Mouse (Mus musculus) limb, embryonic 15.5 days (tissue): Measurements from ENCODE around the gene Spaca1. TPM values are rescaled to one million over a fixed set of nuclear protein-coding genes. Genes with fewer than 3 reads are reported as not detected.
A peak's percentile ranks its signal among the peaks of the same experiment; 100 is the strongest.
"Not testable (repeated sequence)": the region's sequence is repeated elsewhere in the genome, so short reads cannot be mapped to it uniquely, and the experiment has no call there.

Experiments used
- ATAC-seq: fragments of 200-750 bp; cut with Nextera tagmentation; 2 replicates; pipeline ENCODE4 v1.8.0; 2017; ENCODE audit warnings: low read depth, moderate TSS enrichment; ENCODE audit not compliant: insufficient number of reproducible peaks, low FRiP score, low TSS enrichment
- H3K27ac ChIP-seq: fragments of 300-500 bp; sonication (generic); 2 replicates; pipeline ENCODE4 v1.5.1; 2015; ENCODE audit warnings: moderate library complexity, mild to moderate bottlenecking, inconsistent platforms
- H3K27me3 ChIP-seq: fragments of 300-500 bp; sonication (generic); 2 replicates; pipeline ENCODE4 v1.6.1; 2015; ENCODE audit warnings: inconsistent platforms
- H3K36me3 ChIP-seq: fragments of 300-500 bp; sonication (generic); 2 replicates; pipeline ENCODE4 v1.6.1; 2015; ENCODE audit warnings: inconsistent platforms
- H3K4me1 ChIP-seq: fragments of 300-500 bp; sonication (generic); 2 replicates; pipeline ENCODE4 v1.6.1; 2015; ENCODE audit warnings: inconsistent platforms
- H3K4me2 ChIP-seq: fragments of 300-500 bp; sonication (generic); 2 replicates; pipeline ENCODE4 v1.6.1; 2015; ENCODE audit warnings: mild to moderate bottlenecking, inconsistent platforms
- H3K4me3 ChIP-seq: fragments of 300-500 bp; sonication (generic); 2 replicates; pipeline ENCODE4 v1.5.1; 2015; ENCODE audit warnings: mild to moderate bottlenecking, inconsistent platforms
- H3K9ac ChIP-seq: fragments of 300-500 bp; sonication (generic); 2 replicates; pipeline ENCODE4 v1.6.1; 2015; ENCODE audit warnings: inconsistent platforms
- H3K9me3 ChIP-seq: fragments of 300-500 bp; sonication (generic); 2 replicates; pipeline ENCODE4 v1.6.1; 2016; ENCODE audit warnings: inconsistent platforms
- WGBS: fragments of 180-500 bp; shearing (Covaris S2); methylation state at CpG from one replicate; pipeline ENCODE4 v1.1.7; 2015; 5-methylcytosine and 5-hydroxymethylcytosine counted together
- polyA plus RNA-seq: library from polyadenylated mRNA; unstranded; fragments of >200 nt; fragmentation: Nextera tagmentation; extraction: Ambion mirVana; gene quantifications from 2 replicates; pipeline ENCODE4 v1.2.1, GENCODE M21; 2015

The Spaca1 gene
- 2.6 and 2.8 TPM in 2 replicates for polyA plus RNA-seq

DNA sequence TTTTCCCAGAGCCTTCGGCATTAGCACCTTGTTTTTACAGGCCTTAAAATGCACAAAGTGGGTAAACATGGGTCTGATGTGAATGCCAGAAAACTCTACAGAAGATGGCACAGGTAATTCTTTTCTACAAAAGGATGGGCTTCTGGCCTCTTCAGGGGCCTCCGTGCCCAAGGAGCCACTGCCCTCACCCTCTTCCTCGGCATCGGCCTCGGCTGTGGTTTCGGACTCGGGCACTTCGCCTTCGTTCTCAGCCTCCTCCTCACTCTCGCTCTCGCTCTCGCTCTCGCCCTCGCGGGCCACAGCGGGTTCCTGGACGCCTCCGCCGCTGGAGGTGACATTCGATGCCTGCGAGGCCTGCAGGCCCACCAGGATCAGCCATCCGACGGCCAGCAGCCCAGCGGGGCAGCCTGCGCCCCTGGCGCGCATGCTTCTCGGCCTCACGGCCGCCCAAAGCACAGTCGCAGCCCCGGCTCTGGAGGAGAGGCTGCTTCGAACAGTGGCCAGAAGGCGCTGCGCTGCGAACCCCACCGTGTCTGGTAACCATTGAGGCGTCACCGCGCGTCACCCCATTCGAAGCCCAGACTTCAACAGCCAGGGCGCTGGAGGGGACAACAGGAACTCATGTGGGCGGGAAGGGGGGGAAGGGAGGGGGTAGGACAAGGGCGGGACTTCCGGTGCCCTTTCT is at the start of gene Spaca1:
TSS of gene Spaca1 (minus strand) at position 621 of the 685 bp plus-strand sequence.
- peak within 1 kb of the TSS; percentile 29 for H3K4me3 ChIP-seq
- no peak within 1 kb of the TSS for H3K9ac ChIP-seq
- H3K4me2 ChIP-seq = peak within 1 kb of the TSS; percentile 45
- H3K27me3 ChIP-seq = no peaks in the 10 kb centered on the region
- no peaks in the 10 kb centered on the region for H3K36me3 ChIP-seq
- H3K4me1 ChIP-seq = 0 out of 2 replicates have a peak, but pooled peaks cover 4% of the 10 kb centered on the region
- 51% methylated on average over 44 of the region's 46 CpGs for WGBS
- H3K27ac ChIP-seq = no peak within 1 kb of the TSS
- H3K9me3 ChIP-seq = no peaks in the 10 kb centered on the region
- ATAC-seq = no peak

DNA sequence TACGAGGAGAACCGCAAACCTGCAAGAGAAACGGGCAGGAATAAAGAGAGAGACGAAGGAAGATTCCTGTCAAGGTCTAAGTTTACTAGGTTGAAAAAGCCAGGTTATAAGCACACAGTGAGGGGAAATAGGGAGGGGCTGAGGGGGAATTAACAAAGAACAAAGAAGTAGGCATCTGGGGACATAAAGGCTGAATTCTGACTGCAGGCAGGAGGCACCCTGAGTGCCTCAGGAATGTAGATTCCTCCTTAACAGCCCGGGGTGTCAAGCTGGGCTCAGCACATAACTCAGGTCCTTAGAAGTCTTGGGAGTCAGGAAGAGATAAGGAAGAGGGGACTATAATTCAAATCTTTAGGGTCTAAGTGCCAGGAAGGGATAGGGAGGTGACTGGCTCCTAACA is 37.3 kb upstream of the Spaca1 start:
- not testable (repeated sequence) for H3K36me3 ChIP-seq, H3K27me3 ChIP-seq, H3K9ac ChIP-seq, H3K4me1 ChIP-seq, ATAC-seq, H3K4me2 ChIP-seq, H3K9me3 ChIP-seq, H3K27ac ChIP-seq, H3K4me3 ChIP-seq
- 68% methylated on average over 5 of the region's 5 CpGs for WGBS

DNA sequence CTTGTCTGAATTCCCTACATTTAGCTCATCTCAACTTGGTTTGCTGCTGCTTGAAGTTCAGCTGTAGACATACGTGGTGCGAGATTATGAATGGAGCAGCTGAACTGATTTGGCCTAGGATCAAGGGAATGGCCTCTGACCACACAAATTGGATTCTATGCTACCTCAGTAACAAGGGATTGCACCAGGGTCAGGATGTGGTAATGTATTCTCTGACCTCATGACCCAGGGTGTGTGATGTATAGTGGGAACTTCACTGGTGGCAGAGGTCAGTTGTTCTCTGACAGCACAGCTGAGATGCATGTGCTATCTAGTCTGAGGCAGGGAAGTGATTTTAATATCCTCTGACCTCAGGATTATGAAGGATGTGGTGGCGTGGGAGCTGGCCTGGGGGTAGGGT is 31.1 kb upstream of the Spaca1 start:
- Histone ChIP-seq H3K36me3 (no peaks in the 10 kb centered on the region), H3K4me3 (no peak overlapping the region)
- WGBS = 79% methylated on average over 3 of the region's 3 CpGs

DNA sequence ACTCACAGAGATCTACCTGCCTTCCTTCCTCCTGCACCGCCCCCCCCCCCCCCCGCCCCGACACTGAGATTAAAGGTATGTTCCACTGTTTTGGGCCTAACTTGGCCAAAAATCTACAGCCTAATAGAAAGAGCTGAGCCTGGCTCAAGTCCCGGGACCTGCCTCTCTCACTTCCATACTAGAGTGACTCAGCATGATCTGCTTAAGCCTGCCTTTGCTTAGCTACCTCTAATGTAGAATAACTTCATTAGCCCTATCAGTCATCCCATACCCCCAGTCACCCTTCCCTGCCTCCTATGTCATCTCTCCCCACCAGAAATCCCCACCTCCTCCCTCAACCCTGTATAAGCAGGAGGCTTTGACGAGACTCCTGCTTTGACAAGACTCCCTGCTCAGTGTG is 19.0 kb upstream of the Spaca1 start:
- ATAC-seq = no peak
- H3K27ac ChIP-seq = no peak overlapping the region
- no peaks in the 10 kb centered on the region for H3K9me3 ChIP-seq
- 73% methylated on average over 3 of the region's 5 CpGs for WGBS
- H3K4me2 ChIP-seq = no peak overlapping the region
- no peaks in the 10 kb centered on the region for H3K4me1 ChIP-seq
- no peak overlapping the region for H3K9ac ChIP-seq
- no peaks in the 10 kb centered on the region for H3K36me3 ChIP-seq
- H3K27me3 ChIP-seq = no peaks in the 10 kb centered on the region
- no peak overlapping the region for H3K4me3 ChIP-seq

More for the DNA sequence above, 31.1 kb upstream of the Spaca1 start:
- Histone ChIP-seq H3K27ac (no peak overlapping the region), H3K9me3 (no peaks in the 10 kb centered on the region), H3K9ac (no peak overlapping the region), H3K4me2 (no peak overlapping the region), H3K4me1 (no peaks in the 10 kb centered on the region), H3K27me3 (no peaks in the 10 kb centered on the region)
- no peak for ATAC-seq

DNA sequence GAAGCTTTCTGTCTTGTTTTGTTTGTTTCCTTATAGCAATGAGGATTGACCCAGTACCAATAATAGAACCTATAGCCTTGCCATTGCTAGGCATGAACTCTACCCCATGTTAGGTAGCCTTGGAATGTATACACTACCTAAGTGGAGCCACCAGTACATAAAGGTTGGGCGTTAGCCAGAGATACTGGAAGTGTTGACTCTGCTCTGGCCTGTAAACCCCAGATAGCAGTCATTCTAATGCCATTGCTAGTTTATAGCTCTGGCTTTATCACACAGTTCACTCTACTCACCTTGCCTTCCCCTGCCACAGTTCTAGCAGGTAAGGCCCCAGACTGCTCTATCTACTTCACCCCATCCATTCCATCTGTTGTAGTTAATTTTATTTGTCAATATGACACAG is 8.3 kb upstream of the Spaca1 start:
- no peak overlapping the region for H3K4me2 ChIP-seq
- no peaks in the 10 kb centered on the region for H3K27me3 ChIP-seq
- no peak overlapping the region for H3K27ac ChIP-seq
- ATAC-seq = no peak
- no peaks in the 10 kb centered on the region for H3K4me1 ChIP-seq
- H3K9me3 ChIP-seq = no peaks in the 10 kb centered on the region
- H3K9ac ChIP-seq = no peak overlapping the region
- H3K36me3 ChIP-seq = no peaks in the 10 kb centered on the region
- H3K4me3 ChIP-seq = no peak overlapping the region
- WGBS = 72% methylated on average over 1 of the region's 1 CpGs

DNA sequence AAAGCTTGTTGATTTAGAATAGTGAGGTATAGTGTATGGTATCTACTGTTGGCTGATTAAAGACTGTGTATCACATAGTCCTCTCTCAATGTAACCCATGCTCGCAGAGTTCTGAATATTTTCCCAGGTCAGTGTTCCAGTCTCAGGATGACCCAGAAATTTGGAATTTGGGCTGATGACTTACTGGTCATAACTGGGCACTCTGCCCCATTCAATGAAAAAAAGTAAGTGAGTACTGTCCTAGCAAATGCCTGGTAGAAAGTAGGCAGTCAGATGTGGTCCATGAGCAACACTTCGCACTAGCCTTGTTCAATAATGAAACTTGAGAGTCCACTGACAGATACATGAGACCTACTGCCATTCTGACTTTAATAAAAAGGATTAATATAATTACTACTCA is 23.2 kb downstream of the Spaca1 start:
- Histone ChIP-seq H3K4me1 (no peaks in the 10 kb centered on the region), H3K36me3 (no peaks in the 10 kb centered on the region), H3K9ac (no peak overlapping the region), H3K9me3 (no peaks in the 10 kb centered on the region), H3K4me3 (no peak overlapping the region), H3K27me3 (no peaks in the 10 kb centered on the region), H3K27ac (no peak overlapping the region), H3K4me2 (no peak overlapping the region)
- WGBS = 95% methylated on average over 2 of the region's 2 CpGs
- ATAC-seq = no peak

DNA sequence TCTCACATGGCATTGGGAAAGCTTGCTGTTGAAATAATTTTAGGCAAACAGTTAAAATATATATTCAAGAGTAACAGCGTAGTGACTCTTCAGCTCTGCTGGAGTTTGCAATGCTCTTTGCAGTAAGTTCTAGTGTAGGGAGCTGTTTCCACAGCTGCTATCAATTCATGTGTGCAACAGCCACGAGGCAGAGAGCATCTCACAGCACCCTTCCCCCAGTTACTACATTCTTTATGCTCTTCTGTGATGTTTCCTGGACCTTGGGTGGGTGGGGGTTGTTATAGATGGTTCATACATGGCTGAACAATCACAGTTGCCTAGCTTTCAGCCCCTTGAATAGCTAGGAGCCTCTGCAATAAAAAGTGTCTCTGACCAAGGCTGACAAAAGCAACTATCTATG is 28.5 kb downstream of the Spaca1 start:
- no peak for ATAC-seq
- WGBS = 35% methylated on average over 2 of the region's 2 CpGs

DNA sequence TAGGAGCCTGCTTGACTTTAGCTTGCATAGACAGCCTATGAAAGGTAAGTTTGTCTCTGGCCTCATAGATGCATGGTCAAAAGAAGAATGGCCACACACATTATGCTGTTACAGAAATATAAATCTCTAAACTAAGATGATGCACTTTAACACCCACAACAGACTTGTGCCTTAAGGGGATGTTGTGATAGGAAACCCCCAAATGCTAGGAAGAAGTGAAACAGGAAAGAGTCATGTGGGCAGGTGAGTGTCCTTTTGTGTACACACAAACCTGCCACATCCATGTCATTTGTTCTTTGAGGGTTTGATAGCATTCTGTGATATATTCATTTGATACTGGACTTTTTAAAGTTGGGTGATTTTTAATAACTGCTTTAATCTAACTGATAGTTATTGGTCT is 53.6 kb downstream of the Spaca1 start:
- Histone ChIP-seq H3K9me3 (no peaks in the 10 kb centered on the region), H3K4me2 (no peak overlapping the region), H3K9ac (no peak overlapping the region), H3K36me3 (no peaks in the 10 kb centered on the region), H3K4me1 (no peaks in the 10 kb centered on the region), H3K27me3 (no peaks in the 10 kb centered on the region), H3K27ac (no peak overlapping the region), H3K4me3 (no peak overlapping the region)
- ATAC-seq = no peak

More for the DNA sequence above, 28.5 kb downstream of the Spaca1 start:
- H3K27me3 ChIP-seq = no peaks in the 10 kb centered on the region
- no peak overlapping the region for H3K4me2 ChIP-seq
- H3K4me1 ChIP-seq = no peaks in the 10 kb centered on the region
- H3K9me3 ChIP-seq = no peaks in the 10 kb centered on the region
- H3K4me3 ChIP-seq = no peak overlapping the region
- H3K36me3 ChIP-seq = no peaks in the 10 kb centered on the region
- no peak overlapping the region for H3K27ac ChIP-seq
- H3K9ac ChIP-seq = no peak overlapping the region

DNA sequence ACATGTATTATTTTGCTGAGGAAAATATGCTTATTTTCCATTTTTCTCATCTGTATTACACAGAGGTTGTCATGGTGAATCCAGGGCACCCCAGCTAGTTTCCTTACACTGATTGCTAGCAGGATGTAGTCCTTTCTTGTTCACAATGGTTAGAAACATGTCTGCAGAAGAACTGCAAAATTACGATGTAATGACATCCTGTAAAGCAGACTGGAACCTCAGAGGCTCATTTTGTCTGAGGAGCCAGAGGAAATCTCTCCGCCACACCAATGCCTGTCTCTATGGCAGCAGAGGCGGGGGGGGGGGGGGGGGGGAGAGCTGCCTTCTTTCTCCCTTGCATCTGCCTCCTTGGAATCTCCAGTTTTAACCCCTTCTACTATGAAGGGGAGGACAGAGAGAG is 57.3 kb downstream of the Spaca1 start:
- Histone ChIP-seq H3K36me3 (no peaks in the 10 kb centered on the region), H3K4me3 (no peak overlapping the region), H3K9ac (no peak overlapping the region), H3K27me3 (no peaks in the 10 kb centered on the region), H3K9me3 (no peaks in the 10 kb centered on the region), H3K4me2 (no peak overlapping the region), H3K4me1 (no peaks in the 10 kb centered on the region), H3K27ac (no peak overlapping the region)
- 33% methylated on average over 3 of the region's 3 CpGs for WGBS
- ATAC-seq = no peak

DNA sequence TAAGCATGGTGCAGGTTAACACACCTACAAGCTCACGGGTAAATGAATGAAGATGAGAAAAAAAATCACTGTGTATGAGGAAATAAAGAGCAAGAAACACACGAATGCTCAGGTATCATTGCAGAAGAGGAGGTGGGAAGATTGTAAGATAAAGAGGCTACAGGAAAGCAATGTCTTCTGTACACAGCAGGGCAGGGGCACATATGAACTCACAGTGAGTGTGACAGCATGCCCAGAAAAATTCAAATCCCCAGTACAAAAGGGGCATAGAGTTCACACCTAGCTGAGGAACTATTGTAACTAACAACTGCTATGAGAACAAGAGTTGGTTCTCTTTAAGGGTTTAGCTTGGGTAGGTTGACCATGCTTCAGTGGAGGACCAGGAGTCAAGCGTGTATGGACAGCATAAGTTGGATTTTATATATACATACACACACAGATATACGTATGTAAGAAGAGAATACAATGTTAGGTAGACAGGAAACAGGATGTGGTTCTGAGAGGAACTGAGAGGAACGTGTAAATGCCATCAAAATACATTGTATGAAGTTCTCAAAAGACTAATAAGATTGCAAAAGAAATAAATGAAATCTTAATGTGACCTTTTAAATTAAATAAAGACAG is 61.4 kb downstream of the Spaca1 start:
- no peaks in the 10 kb centered on the region for H3K36me3 ChIP-seq
- H3K4me1 ChIP-seq = no peaks in the 10 kb centered on the region
- H3K27me3 ChIP-seq = no peaks in the 10 kb centered on the region
- no peak overlapping the region for H3K4me2 ChIP-seq
- H3K27ac ChIP-seq = no peak overlapping the region
- no peak overlapping the region for H3K9ac ChIP-seq
- 76% methylated on average over 5 of the region's 5 CpGs for whole genome bisulfite sequencing
- no peak overlapping the region for H3K4me3 ChIP-seq
- ATAC-seq = no peak
- no peaks in the 10 kb centered on the region for H3K9me3 ChIP-seq
